Mouse (Mus musculus) cerebellum, adult 18-20 months (tissue): ENCODE measurements at regions not wholly inside any gene's neighbourhood (a gene's known extent, or its start where the extent isn't known, plus 50 kb on each side); places are given as distances from the start of the nearest gene placed in this dataset.

Experiments
- DNase-seq, 2 experiments: peaks; one replicate each; pipeline ENCODE4 v3.0.0; 2021

DNA sequence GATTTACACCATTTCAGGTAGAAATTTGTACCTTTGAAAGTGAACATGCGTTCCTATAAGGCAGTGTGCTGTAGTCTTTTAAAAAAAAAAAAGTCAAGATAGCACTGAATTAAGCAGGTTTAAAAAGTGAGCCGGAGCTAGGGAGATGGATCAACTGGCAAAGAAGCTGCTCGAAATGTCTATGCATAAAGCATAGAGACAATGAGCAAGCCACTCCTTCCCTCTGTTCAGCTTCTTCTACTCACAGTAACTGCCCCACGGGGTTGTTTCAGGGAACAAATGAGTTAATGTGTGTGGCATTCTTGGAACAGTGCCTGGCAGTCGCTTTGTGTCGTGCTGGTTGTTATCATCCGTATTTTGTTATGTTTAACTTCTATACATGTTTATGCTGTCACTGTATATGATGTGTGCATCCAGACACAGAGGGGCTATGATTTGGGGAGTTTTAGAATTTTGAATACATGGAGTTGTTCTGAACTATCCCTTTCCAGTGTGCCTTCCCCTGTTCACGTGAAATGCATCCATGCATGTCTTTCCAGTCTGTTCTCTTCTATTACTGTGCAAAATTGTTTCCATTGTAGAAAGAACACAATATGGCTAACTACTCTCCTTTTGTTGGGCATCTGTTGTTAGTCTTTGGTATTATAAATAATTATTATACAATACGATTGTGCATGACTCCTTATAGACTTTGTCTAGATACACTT is 62.5 kb upstream of the Lnx1 start:
- peak; percentile 7 to 10 for DNase-seq

DNA sequence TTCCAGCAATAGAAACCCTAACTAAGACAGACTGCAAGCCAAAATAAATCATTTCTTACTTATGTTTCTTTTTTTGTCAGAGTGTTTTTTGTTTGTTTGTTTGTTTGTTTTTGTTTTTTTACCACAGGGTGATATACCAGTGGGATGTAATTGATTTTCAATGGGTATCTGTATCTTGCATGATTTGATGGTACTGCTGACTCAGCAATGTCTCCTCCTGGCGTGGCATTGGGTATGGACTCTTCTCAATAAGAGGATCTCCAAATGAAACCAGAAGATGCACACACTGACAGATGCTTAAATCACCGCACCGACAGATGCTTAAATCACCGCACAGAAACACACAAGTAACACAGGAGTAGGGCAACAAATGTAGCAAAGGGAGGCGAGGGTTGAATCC is 54.8 kb upstream of the Lnx1 start:
- DNase-seq = no peak

DNA sequence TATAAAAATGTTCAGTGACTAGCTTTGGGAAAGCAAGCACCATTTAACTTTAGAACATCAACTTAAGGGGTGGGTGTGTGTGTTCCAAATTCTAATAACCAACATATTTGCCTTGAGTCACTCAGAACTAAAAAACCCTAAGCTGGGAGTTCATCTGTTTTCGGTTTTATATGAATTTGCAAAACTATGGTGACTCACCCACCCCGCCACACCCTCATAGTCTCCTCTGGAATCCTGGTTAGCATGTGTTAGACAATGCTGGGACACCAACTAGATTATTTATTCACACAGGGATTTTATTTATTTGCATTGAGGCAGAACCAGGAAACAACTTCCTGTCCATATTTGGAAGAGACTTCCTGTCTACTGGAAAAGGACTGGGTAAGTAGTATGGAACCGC is 50.2 kb upstream of the Lnx1 start:
- DNase-seq = no peak
